ENCODE assay signal across 23 mouse cellular contexts in the genomic region with DNA sequence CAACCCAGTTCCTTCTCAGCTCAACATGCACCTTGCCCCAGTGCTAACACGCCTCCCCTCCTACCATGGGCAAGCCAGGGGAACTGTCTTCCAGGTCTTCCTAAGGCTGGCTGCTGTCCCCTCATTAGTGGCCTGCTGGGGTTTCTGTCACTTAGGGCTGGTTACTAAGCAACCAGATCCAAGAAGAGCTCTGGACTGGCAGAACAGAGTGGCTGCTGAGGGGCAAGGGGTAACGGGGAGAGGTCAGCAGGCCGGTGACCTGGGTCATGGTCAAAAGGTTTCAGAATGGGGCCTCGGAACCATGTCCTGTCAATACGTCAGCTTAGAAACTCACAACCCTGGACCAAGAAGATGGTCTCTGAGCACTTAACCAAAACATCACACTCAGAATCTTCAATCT. TPM values are rescaled to one million over a fixed set of nuclear protein-coding genes. Genes with fewer than 3 reads are reported as not detected.
DNase-seq lines count a peak whose midpoint lies in the region; ATAC-seq and TF ChIP-seq lines count a peak whose summit lies in the region.
"Had no signal": no experiment of that assay in that cellular context is flagged by ENCODE, and none has a peak within 500 bp of the region (broad histone marks: within the 10 kb centered on the region; RNA-seq: fewer than 3 reads in every experiment).

No protein-coding gene starts in this region.

- no peak overlapping the region for H3K9ac ChIP-seq in hindbrain, embryonic 11.5 days (ENCODE audit: low read depth, low read length)
- H3K9ac ChIP-seq in hindbrain, embryonic 14.5 days: no peak overlapping the region
- H3K9ac ChIP-seq in midbrain, embryonic 14.5 days (replicated peaks; ENCODE audit: low read length): no peak overlapping the region
- no peak overlapping the region for H3K9ac ChIP-seq in neural tube, embryonic 15.5 days (replicated peaks)
- H3K9ac ChIP-seq: liver, embryonic 12.5 days; lung, embryonic 14.5 days had no signal

- TF ChIP-seq POLR2A in brain, embryonic 14.5 days (IDR thresholded peaks at IDR 0.05; ENCODE audit: borderline replicate concordance, extremely low read depth, insufficient read depth, insufficient read length, poor library complexity, severe bottlenecking): no peak

- no peaks in the 10 kb centered on the region for H3K36me3 ChIP-seq in hindbrain, embryonic 11.5 days (ENCODE audit: control insufficient read depth, insufficient read depth, low read length)
- H3K36me3 ChIP-seq in hindbrain, embryonic 14.5 days (replicated peaks; ENCODE audit: control insufficient read depth, insufficient read depth): no peaks in the 10 kb centered on the region
- no peaks in the 10 kb centered on the region for H3K36me3 ChIP-seq in midbrain, embryonic 14.5 days (ENCODE audit: control insufficient read depth, insufficient read depth, low read length)
- H3K36me3 ChIP-seq in neural tube, embryonic 15.5 days: no peaks in the 10 kb centered on the region
- H3K36me3 ChIP-seq: liver, embryonic 12.5 days had no signal

- peak; percentile 72 for DNase-seq in embryo, embryonic 10 days (ENCODE audit: low spot score)
- no peak for DNase-seq in embryo, embryonic 10.5 days (ENCODE audit: low spot score)
- peak; percentile 42 for DNase-seq in hindbrain, embryonic 11.5 days (ENCODE audit: low spot score)
- DNase-seq in hindbrain, embryonic 14.5 days (ENCODE audit: low spot score): no peak
- DNase-seq in brain, embryonic 14.5 days (ENCODE audit: low read depth): peak; percentile 50
- peak; percentile 31 for DNase-seq in midbrain, embryonic 14.5 days
- no peak for DNase-seq in cerebellum, postnatal 25 days
- DNase-seq: adrenal gland, adult 2 months; cerebellum, adult 9-10 months; gastrocnemius, postnatal 36 days; kidney, adult 8-10 months; kidney, postnatal 36 days; left cerebral cortex, postnatal 4 days; lung, embryonic 14.5 days; right cerebral cortex, postnatal 4 days; thymus, postnatal 14 days had no signal

- H3K9me3 ChIP-seq in hindbrain, embryonic 11.5 days (ENCODE audit: control insufficient read depth, low read length): no peaks in the 10 kb centered on the region
- no peaks in the 10 kb centered on the region for H3K9me3 ChIP-seq in hindbrain, embryonic 14.5 days (ENCODE audit: control insufficient read depth, low read length)
- H3K9me3 ChIP-seq in midbrain, embryonic 14.5 days (ENCODE audit: control insufficient read depth, low read length): no peaks in the 10 kb centered on the region
- H3K9me3 ChIP-seq in neural tube, embryonic 15.5 days (replicated peaks): no peaks in the 10 kb centered on the region
- H3K9me3 ChIP-seq: liver, embryonic 12.5 days had no signal

- no peak overlapping the region for H3K4me3 ChIP-seq in hindbrain, embryonic 11.5 days (ENCODE audit: low read depth, low read length)
- H3K4me3 ChIP-seq in hindbrain, embryonic 14.5 days (replicated peaks; ENCODE audit: low read length): no peak overlapping the region
- no peak overlapping the region for H3K4me3 ChIP-seq in midbrain, embryonic 14.5 days (replicated peaks; ENCODE audit: low read depth, low read length)
- no peak overlapping the region for H3K4me3 ChIP-seq in neural tube, embryonic 15.5 days (replicated peaks)
- H3K4me3 ChIP-seq: left cerebral cortex, adult 2 months; liver, embryonic 12.5 days had no signal

- no peak for TF ChIP-seq CTCF in brain, embryonic 14.5 days (IDR thresholded peaks at IDR 0.05; ENCODE audit: borderline replicate concordance, extremely low read depth, insufficient read depth, insufficient read length)

- H3K4me1 ChIP-seq in hindbrain, embryonic 11.5 days (replicated peaks; ENCODE audit: control insufficient read depth, insufficient read depth, low read length): peaks cover 11% of the 10 kb centered on the region
- H3K4me1 ChIP-seq in hindbrain, embryonic 14.5 days (replicated peaks; ENCODE audit: control insufficient read depth, insufficient read depth, low read length): peaks cover 13% of the 10 kb centered on the region
- H3K4me1 ChIP-seq in midbrain, embryonic 14.5 days (ENCODE audit: control insufficient read depth, insufficient read depth, low read length): peaks cover 33% of the 10 kb centered on the region
- H3K4me1 ChIP-seq in neural tube, embryonic 15.5 days: peaks cover 12% of the 10 kb centered on the region

- ATAC-seq in hindbrain, embryonic 11.5 days (ENCODE audit: low FRiP score): no peak
- ATAC-seq in hindbrain, embryonic 14.5 days (ENCODE audit: low FRiP score): no peak
- ATAC-seq in midbrain, embryonic 14.5 days (ENCODE audit: low FRiP score, low TSS enrichment): no peak
- no peak for ATAC-seq in neural tube, embryonic 15.5 days (ENCODE audit: low FRiP score)
- ATAC-seq: forebrain, embryonic 14.5 days; inflammation-experienced regulatory T-cells, adult 6 months; liver, embryonic 12.5 days had no signal

- H3K27ac ChIP-seq in hindbrain, embryonic 11.5 days (ENCODE audit: low read depth, low read length): no peak overlapping the region
- no peak overlapping the region for H3K27ac ChIP-seq in hindbrain, embryonic 14.5 days
- no peak overlapping the region for H3K27ac ChIP-seq in midbrain, embryonic 14.5 days (replicated peaks; ENCODE audit: low read depth, low read length)
- H3K27ac ChIP-seq in neural tube, embryonic 15.5 days (replicated peaks): no peak overlapping the region
- H3K27ac ChIP-seq: left cerebral cortex, adult 2 months; liver, embryonic 12.5 days had no signal

- H3K27me3 ChIP-seq in hindbrain, embryonic 11.5 days (ENCODE audit: control insufficient read depth, insufficient read depth, low read length): peaks cover 2% of the 10 kb centered on the region; the same call in 1 of the 2 replicates
- H3K27me3 ChIP-seq in hindbrain, embryonic 14.5 days (ENCODE audit: control insufficient read depth, insufficient read depth, low read length): peaks cover 8% of the 10 kb centered on the region; the same call in 1 of the 2 replicates
- H3K27me3 ChIP-seq in midbrain, embryonic 14.5 days (ENCODE audit: control insufficient read depth, insufficient read depth, low read length): no peaks in the 10 kb centered on the region
- H3K27me3 ChIP-seq in neural tube, embryonic 15.5 days (replicated peaks): peaks cover 21% of the 10 kb centered on the region

- 3% methylated on average over 5 of the region's 5 CpGs for WGBS in hindbrain, embryonic 11.5 days
- 14% methylated on average over 5 of the region's 5 CpGs for WGBS in hindbrain, embryonic 14.5 days
- WGBS in midbrain, embryonic 14.5 days: 13% methylated on average over 5 of the region's 5 CpGs
- WGBS in neural tube, embryonic 15.5 days: 23% methylated on average over 5 of the region's 5 CpGs

- no peak overlapping the region for H3K4me2 ChIP-seq in hindbrain, embryonic 11.5 days (replicated peaks; ENCODE audit: low read depth, low read length)
- no peak overlapping the region for H3K4me2 ChIP-seq in hindbrain, embryonic 14.5 days (replicated peaks)
- no peak overlapping the region for H3K4me2 ChIP-seq in midbrain, embryonic 14.5 days (ENCODE audit: low read length)
- H3K4me2 ChIP-seq in neural tube, embryonic 15.5 days: no peak overlapping the region
- H3K4me2 ChIP-seq: heart, embryonic 11.5 days; liver, embryonic 12.5 days; lung, embryonic 14.5 days had no signal

RNA-seq across cellular contexts. Expression of a gene that starts 5.0 kb away (rescaled TPM):
- 6.6 and 7.6 TPM in 2 replicates for polyA plus RNA-seq in hindbrain, embryonic 11.5 days (2014; fragmentation: Nextera tagmentation; extraction: Ambion mirVana)
- polyA plus RNA-seq in hindbrain, embryonic 14.5 days (2014; fragmentation: Nextera tagmentation; extraction: Ambion mirVana): 3.2 and 3.4 TPM in 2 replicates
- polyA plus RNA-seq in brain, embryonic 14.5 days (2012; rRNA removed): 2.0 and 3.5 TPM in 2 replicates
- polyA plus RNA-seq in midbrain, embryonic 14.5 days (2014; fragmentation: Nextera tagmentation; extraction: Ambion mirVana): 3.3 and 4.4 TPM in 2 replicates
- polyA plus RNA-seq in neural tube, embryonic 15.5 days (2015; fragmentation: Nextera tagmentation; extraction: Ambion mirVana): 4.1 and 10.9 TPM in 2 replicates

RNA-seq across cellular contexts. Expression of a gene that starts 31.1 kb away (rescaled TPM):
- not detected in 2 replicates for polyA plus RNA-seq in hindbrain, embryonic 11.5 days (2014; fragmentation: Nextera tagmentation; extraction: Ambion mirVana)
- polyA plus RNA-seq in hindbrain, embryonic 14.5 days (2014; fragmentation: Nextera tagmentation; extraction: Ambion mirVana): not detected in 2 replicates
- not detected in 2 replicates for polyA plus RNA-seq in brain, embryonic 14.5 days (2012; rRNA removed)
- not detected in 2 replicates for polyA plus RNA-seq in midbrain, embryonic 14.5 days (2014; fragmentation: Nextera tagmentation; extraction: Ambion mirVana)
- not detected in 2 replicates for polyA plus RNA-seq in neural tube, embryonic 15.5 days (2015; fragmentation: Nextera tagmentation; extraction: Ambion mirVana)
- polyA plus RNA-seq: adrenal gland, adult 2 months; forebrain, embryonic 14.5 days; heart, embryonic 11.5 days; inflammation-experienced regulatory T-cells, adult 6 months; liver, embryonic 12.5 days; lung, embryonic 14.5 days; stomach, embryonic 16.5 days had no signal

Comparison
In these comparisons a context has a peak if more than half of its experiments do, and no peak if none do; other contexts are left out.
1. DNase-seq: peak in embryo, embryonic 10 days (single experiment), hindbrain, embryonic 11.5 days (single experiment), brain, embryonic 14.5 days (single experiment) and midbrain, embryonic 14.5 days (single experiment); none in embryo, embryonic 10.5 days (single experiment), hindbrain, embryonic 14.5 days (single experiment) and cerebellum, postnatal 25 days (0 of 2).